Mouse (Mus musculus): ENCODE measurements at regions not wholly inside any gene's neighbourhood (a gene's known extent, or its start where the extent isn't known, plus 50 kb on each side); places are given as distances from the start of the nearest gene placed in this dataset.

- TF ChIP-seq POLR2A (IDR thresholded peaks at IDR 0.05; ENCODE audit: low read depth, low read length) = no peak
- no peak for TF ChIP-seq CTCF (IDR thresholded peaks at IDR 0.05; ENCODE audit: borderline replicate concordance, insufficient read depth, low read length)
Measured at GRCm38 (mm10) chr9:68561767-68562552, 91.6 kb upstream of the Rora start.

All from embryonic fibroblast, embryonic 13.5 days (primary cell).